Mouse (Mus musculus) lung, adult 2 months (tissue): ENCODE measurements around the gene Hbb-bt.

Experiments
- CTCF ChIP-seq: fragments of 200-500 bp; IDR thresholded peaks from 2 replicates; pipeline ENCODE4 v1.5.1; 2011; ENCODE audit warnings: mild to moderate bottlenecking, low read length, control low read depth; ENCODE audit not compliant: insufficient read depth
- POLR2A ChIP-seq: fragments of 200-500 bp; IDR thresholded peaks from 2 replicates; pipeline ENCODE4 v1.6.1; 2011; ENCODE audit warnings: low read depth, mild to moderate bottlenecking, control low read depth, low read length, borderline replicate concordance; ENCODE audit errors: extremely low read depth

- TF ChIP-seq POLR2A (no peak), CTCF (no peak)
Measured at GRCm38 (mm10) chr7:103827808-103828207, 14.0 kb upstream of the Hbb-bt start, which contains the start of gene Hbb-bs.
